Mouse (Mus musculus): ENCODE measurements at regions not wholly inside any gene's neighbourhood (a gene's known extent, or its start where the extent isn't known, plus 50 kb on each side); places are given as distances from the start of the nearest gene placed in this dataset.
"Not testable (repeated sequence)": the region's sequence is repeated elsewhere in the genome, so short reads cannot be mapped to it uniquely, and the experiment has no call there.

DNA sequence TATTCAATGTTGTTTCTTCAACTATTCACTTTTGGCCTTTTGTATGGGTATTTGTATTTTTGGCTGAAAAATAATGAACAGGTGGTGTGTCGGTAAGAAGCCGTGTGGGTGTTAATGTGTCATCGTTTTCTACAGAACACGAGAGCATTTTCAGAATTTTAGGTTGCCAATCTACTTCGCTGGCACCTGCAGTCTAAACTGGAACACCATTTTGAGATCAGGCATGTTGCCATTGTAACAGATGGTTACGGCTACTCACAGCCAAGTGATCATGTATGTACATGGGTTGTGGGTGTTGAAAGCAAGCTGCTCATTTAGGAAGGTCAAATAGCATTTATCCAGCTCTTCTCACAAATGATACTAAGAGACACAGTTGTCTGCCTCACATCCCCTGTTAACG, 167.2 kb upstream of the Gm21833 start:
- peak; percentile 80 to 81 for DNase-seq (ENCODE audit: low spot score in 2 of 2)

DNA sequence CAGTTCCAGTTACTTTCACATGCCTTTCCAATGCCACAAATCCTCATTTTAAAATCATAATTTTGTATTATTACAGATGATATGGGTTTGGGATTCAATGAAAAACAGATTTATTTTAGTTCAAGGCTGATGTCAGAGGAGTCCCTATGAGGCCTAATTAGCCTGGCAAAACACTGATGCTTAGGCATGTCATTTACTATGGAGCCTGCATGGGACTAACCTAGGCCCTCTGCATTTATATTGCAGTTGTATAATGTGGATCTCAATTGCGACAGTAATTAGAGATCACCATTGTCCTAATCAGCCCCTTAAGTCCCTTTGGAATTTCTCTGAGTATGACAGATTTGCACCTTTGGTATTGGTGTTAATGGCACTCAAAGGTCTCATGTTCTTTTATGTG, 153.3 kb upstream of the Gm21833 start:
- no peak for DNase-seq (ENCODE audit: low spot score in 2 of 2)

DNA sequence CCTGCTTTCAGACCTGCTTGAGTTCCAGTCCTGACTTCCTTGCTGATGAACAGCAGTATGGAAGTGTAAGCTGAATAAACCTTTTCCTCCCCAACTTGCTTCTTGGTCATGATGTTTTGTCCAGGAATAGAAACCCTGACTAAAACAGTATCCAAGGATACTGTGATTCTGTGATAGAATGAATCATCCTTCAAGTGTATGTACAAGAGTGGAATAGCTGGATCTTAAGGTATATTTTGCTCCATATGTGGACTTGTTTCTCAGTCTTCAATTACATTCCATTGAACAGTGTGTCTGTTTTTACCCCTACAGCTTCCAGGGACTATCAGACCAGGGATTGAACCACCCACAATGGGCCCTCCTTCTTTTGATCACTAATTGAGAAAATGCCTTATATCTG, 145.1 kb upstream of the Gm21833 start:
- not testable (repeated sequence) for DNase-seq (ENCODE audit: low spot score in 2 of 2)

DNA sequence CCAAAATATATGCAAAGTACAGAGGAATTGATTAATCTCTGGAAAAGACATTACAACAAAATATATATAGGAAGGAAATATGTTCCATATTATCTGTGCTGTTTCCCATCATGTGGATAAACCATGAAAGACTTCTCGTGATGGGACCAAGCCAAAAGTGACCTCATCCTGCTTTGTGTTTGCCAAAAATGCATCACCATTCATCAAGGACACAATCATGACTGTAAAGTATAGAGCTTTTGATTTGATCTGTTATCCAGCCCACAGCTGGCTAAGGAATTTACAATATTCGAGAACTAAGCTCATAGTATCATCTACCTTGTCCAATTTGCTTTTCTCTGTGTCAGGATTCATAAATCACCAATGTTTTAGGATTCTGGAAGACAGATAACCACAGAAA, 127.3 kb upstream of the Gm21833 start:
- no peak for DNase-seq (ENCODE audit: low spot score in 2 of 2)

DNA sequence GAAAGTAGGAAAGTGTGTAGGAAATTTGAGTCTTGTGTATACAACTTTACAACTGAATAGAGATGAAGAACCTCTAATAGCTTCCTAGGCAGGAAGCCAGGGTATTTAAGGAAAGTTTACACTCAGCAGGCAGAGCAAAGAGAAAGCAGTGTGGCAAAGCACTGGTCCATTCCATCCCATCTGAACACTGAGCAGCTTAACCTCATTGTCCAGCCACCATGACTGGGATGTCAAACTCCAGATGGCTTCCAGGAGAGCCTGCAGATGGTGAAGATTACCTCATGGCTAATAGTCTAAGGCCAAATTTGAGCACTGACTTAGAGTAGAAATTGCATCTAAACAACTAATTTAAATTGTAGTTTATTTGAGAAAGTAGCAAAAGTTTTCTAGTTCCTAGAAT, 117.0 kb upstream of the Gm21833 start:
- no peak for DNase-seq (ENCODE audit: low spot score in 2 of 2)

DNA sequence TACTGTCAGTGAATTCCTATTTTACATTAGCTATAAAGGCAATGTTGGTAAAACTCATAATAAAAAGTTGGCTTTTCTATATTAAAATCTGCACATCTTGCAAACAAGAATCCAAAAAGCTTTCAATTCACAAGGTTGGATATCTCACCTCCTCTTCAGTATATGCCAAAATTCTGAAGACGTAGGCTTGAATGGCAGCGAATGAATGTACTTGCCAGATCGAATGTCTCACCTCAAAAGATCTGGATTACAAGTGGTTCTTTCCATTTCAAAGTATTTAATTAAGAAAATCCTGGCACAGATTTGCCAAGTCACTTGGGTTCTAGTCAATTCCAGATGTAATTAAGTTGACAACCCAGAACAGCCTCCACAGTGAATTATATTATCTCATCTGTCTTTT, 94.1 kb upstream of the Gm21833 start:
- no peak for DNase-seq (ENCODE audit: low spot score in 2 of 2)

DNA sequence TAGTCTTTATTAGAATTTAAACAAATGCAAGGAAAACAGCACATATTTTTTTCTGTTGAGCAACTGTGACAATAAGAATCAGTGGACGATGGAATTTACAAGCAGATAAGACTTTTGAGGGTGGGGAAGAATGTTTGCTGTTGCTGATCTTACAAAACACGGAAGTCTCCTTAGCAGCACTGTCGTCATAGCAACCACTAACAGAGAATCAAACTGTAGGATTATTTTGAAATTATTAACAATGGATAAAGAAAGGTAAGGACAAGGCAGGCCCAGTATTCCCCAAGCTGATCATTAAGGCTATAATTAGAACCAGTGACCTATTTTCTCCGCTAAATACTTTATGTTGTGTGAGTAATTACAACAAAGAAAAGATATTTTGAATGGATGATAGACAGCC, 69.7 kb upstream of the Gm21833 start:
- no peak for DNase-seq (ENCODE audit: low spot score in 2 of 2)
